Mouse (Mus musculus) urinary bladder, adult 18-20 months (tissue): ENCODE measurements around the gene Dnaja2.

Experiments
- DNase-seq, 2 experiments: peaks; one replicate each; pipeline ENCODE4 v3.0.0; 2022; ENCODE audit warnings: low spot score in 2 of 2, mixed read lengths in 2 of 2

Dnaja2 gene

GRCm38 (mm10) chr8:85555181-85556145 is at the start of gene Dnaja2:
Gene Dnaja2 (minus strand): TSS chr8:85555344.
- DNase-seq: peak; percentile 75 to 88

- no peak for DNase-seq
These were observed 49.1 kb upstream of the Dnaja2 start for GRCm38 (mm10) chr8:85604201-85604600.

- DNase-seq: peak; percentile 11 to 42
These were observed 48.2 kb upstream of the Dnaja2 start for GRCm38 (mm10) chr8:85603203-85603895.

GRCm38 (mm10) chr8:85602737-85603136 is 47.6 kb upstream of the Dnaja2 start:
- DNase-seq: no peak

GRCm38 (mm10) chr8:85601741-85602140 is 46.6 kb upstream of the Dnaja2 start:
- no peak for DNase-seq

- DNase-seq: no peak
These were observed 42.5 kb upstream of the Dnaja2 start for GRCm38 (mm10) chr8:85597413-85598191.

- no peak for DNase-seq
These were observed 40.2 kb upstream of the Dnaja2 start for GRCm38 (mm10) chr8:85595391-85595790.

- no peak for DNase-seq
These were observed 39.8 kb upstream of the Dnaja2 start for GRCm38 (mm10) chr8:85594983-85595382.

GRCm38 (mm10) chr8:85593324-85593723 is 38.2 kb upstream of the Dnaja2 start:
- DNase-seq: no peak

GRCm38 (mm10) chr8:85591532-85591931 is 36.4 kb upstream of the Dnaja2 start:
- DNase-seq: no peak

- no peak for DNase-seq
These were observed 35.1 kb upstream of the Dnaja2 start for GRCm38 (mm10) chr8:85590258-85590657.

- DNase-seq: no peak
These were observed 33.5 kb upstream of the Dnaja2 start for GRCm38 (mm10) chr8:85588596-85588995.

- DNase-seq: no peak
These were observed 22.5 kb upstream of the Dnaja2 start for GRCm38 (mm10) chr8:85577666-85578065.

GRCm38 (mm10) chr8:85573972-85574496 is 18.9 kb upstream of the Dnaja2 start:
- DNase-seq: no peak

GRCm38 (mm10) chr8:85570466-85570865 is 15.3 kb upstream of the Dnaja2 start:
- no peak for DNase-seq

GRCm38 (mm10) chr8:85567801-85568200 is 12.7 kb upstream of the Dnaja2 start:
- DNase-seq: no peak

- DNase-seq: no peak
These were observed 10.0 kb upstream of the Dnaja2 start for GRCm38 (mm10) chr8:85565186-85565585.

GRCm38 (mm10) chr8:85563336-85563735 is 8.2 kb upstream of the Dnaja2 start:
- DNase-seq: no peak

- no peak for DNase-seq
These were observed 4.8 kb upstream of the Dnaja2 start for GRCm38 (mm10) chr8:85559966-85560365.

- DNase-seq: no peak
These were observed 4.1 kb upstream of the Dnaja2 start for GRCm38 (mm10) chr8:85559201-85559600.

GRCm38 (mm10) chr8:85557601-85557986 is 2.5 kb upstream of the Dnaja2 start:
- DNase-seq: no peak
